Mouse (Mus musculus): Measurements from ENCODE around the gene Eif2a.

The Eif2a gene

GRCm38 (mm10) chr3:58525652-58526407 is at the start of gene Eif2a, which contains the start of gene Serp1:
Gene Eif2a (plus strand): TSS chr3:58525821.
Gene Serp1 (minus strand): TSS chr3:58525892.
- in situ Hi-C loops (cut with MboI, MseI): loop anchor here in 1 of 2 experiments (25.0 kb wide), 1 partner anchor 2011 kb away; no protein-coding TSS in a partner anchor

- in situ Hi-C loops (cut with MboI, MseI): loop anchor here (10.0 to 25.0 kb wide), 2 partner anchors 314 to 642 kb away; partner anchors contain the start of gene Pfn2 (in 2 of the 2)
Measured at GRCm38 (mm10) chr3:58478755-58479455, 46.7 kb upstream of the Eif2a start.

DNA sequence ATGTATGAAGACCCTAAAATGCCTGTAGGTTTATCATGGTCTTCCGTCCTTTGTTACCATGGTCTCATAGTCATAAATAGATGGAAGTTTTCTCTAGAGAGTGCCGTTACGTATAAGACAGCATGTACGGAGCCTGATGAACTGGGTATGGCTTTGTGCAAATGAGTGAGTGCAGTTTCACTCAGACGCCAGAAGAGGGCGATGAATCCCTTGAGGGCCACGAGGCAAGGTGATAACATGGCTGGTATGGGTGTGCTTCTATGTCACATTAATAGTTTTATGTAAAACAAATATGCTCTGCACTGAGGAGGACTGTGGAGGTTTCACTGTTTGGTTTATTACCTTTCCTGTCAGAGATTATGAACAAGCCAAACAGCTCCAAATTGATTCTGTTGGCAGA is 39.7 kb upstream of the Eif2a start:
- in situ Hi-C loops (cut with MboI, MseI): loop anchor here (10.0 to 25.0 kb wide), 2 partner anchors 251 to 649 kb away; partner anchors contain the start of gene Pfn2 (in 2 of the 2)

DNA sequence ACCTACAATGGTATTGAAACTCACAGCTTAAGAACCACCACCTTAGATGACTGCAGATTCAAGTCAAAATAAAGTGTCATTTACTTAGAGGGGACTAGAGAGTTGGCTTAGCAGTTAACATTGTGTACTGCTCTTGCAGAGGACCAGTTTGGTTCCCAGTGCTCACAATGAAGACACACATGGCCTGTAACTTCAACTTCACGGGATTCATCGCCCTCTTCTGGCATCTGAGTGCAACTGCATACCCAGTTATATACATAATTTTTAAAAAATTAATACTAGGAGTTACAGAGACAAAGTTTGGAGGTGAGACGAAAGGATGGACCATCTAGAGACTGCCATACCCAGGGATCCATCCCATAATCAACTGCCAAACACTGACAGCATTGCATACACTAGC is 38.5 kb upstream of the Eif2a start:
- in situ Hi-C loops (cut with MboI, MseI): loop anchor here (10.0 to 25.0 kb wide), 2 partner anchors 252 to 650 kb away; partner anchors contain the start of gene Pfn2 (in 2 of the 2)

DNA sequence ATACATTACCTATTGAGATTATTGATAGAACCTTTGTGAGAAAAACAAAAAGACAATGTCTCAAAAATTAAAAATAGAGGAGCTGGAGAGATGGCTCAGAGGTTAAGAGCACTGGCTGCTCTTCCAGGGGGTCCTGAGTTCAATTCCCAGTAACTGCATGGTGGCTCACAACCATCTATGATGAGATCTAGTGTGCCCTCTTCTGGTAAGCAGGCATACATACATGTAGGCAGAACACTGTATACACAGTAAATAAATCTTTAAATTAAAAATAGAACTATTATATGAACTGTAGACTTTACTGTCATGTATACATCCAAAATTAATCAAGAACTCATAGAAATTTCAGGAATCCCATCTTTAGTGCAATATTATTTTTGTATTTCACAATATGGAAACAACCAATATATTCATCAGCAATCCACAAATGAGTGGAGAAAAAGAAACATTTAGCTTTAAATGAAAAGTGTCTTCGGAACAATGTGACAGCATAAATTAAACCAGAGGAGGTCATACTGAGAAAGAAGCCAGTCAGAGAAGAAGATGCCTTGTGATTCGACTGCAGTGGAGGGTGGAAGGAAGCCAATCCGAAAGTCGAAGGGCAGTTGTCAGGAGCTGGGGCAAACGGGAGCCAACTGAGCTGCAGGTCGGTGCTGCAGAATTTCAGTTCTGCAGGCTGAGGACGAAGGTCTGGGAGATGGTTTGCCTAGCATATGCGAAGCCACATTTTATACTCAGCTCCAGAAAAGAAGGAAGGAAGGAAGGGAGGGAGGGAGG is 37.4 kb upstream of the Eif2a start:
- in situ Hi-C loops (cut with MboI, MseI): loop anchor here (10.0 to 25.0 kb wide), 2 partner anchors 253 to 651 kb away; partner anchors contain the start of gene Pfn2 (in 2 of the 2)

DNA sequence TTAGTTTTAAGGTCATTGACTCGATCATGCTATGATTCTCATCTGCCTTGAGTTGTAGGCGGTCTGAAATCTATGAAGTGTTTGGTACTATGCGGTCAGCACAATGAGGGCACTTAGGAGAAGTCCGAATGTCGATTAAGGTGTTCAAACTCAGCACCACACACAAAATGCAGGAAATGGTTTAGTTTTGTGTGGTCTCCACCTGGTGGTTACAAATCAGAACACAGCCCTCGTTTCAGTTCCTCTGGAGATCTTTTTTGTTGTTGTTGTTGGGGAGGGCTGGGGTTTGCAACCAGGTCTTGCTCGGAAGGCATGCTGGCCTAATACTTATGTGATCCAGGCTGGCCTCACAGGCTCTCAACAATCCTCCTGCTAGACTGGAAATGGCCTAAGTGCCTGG is 34.8 kb upstream of the Eif2a start:
- in situ Hi-C loops (cut with MboI, MseI): loop anchor here (5.0 to 25.0 kb wide), 2 partner anchors 328 to 653 kb away; partner anchors contain the start of gene Pfn2 (in 2 of the 2)

- in situ Hi-C loops (cut with MboI, MseI): loop anchor here (5.0 to 25.0 kb wide), 2 partner anchors 331 to 656 kb away; partner anchors contain the start of gene Pfn2 (in 2 of the 2)
Measured at GRCm38 (mm10) chr3:58493621-58494020, 32.0 kb upstream of the Eif2a start.

DNA sequence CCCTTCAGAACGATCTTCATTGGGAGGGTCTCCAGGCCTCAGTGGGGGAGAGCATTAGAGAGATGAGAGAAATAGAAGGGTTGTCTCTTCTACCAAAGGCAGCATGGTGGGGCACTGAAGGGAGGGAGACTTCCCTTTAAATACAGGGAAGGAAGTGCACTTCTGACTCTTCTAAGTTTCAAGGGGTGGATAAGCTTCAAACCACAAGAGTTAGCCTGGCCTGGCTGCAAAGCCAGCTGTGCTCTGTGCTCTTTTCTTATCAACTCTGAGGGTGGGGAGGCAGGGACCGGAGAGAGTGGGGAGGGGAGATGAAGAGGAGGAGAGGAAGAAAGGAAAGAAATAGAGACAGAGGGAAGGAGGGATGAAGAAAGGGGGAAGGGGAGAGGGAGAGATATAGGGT is 23.7 kb upstream of the Eif2a start:
- in situ Hi-C loops (cut with MboI, MseI): no loop called here

- in situ Hi-C loops (cut with MboI, MseI): no loop called here
Measured at GRCm38 (mm10) chr3:58503720-58504333, 21.8 kb upstream of the Eif2a start.

DNA sequence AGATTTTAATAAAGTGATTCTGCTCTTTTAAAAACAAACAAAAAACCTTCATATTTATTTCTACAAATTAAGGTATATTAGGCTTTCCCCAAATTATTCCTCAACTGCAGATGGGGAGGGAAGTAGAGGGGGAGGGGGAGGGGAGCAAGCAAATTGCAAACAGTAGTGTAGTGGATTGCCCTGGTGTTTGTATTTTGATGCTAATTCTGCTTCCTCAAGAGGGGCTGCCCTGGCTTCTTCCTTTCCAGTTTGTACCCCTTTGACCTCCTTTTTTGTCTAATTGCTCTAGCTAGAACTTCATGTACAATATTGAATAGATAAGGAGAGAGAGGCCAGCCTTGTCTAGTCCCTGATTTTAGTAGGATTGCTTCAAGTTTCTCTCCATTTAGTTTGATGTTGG is 20.9 kb upstream of the Eif2a start:
- in situ Hi-C loops (cut with MboI, MseI): no loop called here

DNA sequence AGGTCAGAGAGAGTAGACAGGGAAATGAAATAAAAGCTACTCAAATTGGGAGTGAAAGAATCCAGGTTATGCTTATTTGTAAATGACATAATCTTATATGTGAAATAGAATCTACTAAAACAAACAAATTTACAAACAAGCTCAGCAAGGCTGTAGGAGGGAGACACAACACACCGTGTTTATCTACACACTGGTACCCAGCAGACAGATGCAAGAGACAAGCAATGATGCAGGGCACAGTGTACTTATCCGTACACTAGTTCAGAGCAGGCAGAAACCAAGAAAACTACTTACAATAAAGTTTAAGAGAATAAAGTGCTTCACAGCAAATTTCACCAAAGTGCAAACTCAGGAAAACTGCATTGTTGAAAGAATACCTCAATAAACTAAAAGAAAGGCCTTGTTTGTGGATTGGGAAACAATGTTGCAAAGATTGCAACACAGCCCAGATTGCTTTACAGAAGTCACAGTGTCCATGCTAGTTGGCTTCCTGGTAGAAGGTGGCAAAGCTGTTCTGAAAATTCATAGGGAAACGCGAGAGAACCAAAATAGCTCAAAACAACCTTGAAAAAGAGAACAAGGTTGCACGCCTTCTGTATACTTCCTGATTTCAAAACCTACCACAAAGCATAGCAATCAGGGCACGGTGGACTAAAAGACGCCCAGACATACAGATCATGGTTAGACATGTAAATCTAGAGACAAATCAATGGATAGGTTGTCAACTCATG is 17.4 kb upstream of the Eif2a start:
- in situ Hi-C loops (cut with MboI, MseI): no loop called here

DNA sequence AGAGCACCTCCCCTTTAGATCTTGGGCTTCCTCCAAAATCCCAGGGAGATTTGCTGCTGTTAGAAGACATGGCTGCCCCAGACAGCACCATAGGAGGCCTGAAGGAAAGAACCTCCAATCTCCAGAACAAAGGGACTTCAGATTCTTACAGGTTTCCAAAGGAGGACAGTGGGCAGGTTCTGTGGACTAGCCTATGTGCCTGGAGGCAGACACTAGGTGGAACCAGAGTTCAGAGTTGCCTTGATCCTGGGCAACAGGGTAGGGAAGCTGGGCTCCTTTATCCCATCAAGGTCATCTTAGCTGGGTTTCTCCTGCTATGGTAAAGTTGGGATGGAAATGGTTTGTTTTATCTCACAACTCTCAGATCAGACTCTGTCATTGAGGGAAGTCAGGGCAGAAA is 14.0 kb upstream of the Eif2a start:
- in situ Hi-C loops (cut with MboI, MseI): no loop called here

DNA sequence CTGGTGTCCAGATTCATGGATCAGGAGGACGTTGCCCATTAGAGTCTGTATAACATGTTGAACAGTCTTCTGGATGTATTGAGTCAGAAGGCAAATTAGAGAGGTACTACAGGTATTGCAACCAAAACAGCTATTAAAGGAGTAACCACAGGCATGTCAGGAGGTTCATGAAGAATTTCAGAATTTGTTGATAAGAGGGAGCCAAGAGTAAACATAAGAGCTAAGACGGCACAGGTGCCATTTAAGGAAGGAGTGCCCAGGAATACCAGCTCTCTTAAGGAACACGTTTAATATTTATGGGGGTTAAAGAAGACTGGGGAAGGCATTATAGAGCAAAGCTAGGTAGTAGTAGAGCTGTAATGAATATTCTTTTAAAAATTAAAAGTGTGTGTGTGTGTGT is 12.9 kb upstream of the Eif2a start:
- in situ Hi-C loops (cut with MboI, MseI): no loop called here

- in situ Hi-C loops (cut with MboI, MseI): no loop called here
Measured at GRCm38 (mm10) chr3:58513483-58513882, 12.1 kb upstream of the Eif2a start.

DNA sequence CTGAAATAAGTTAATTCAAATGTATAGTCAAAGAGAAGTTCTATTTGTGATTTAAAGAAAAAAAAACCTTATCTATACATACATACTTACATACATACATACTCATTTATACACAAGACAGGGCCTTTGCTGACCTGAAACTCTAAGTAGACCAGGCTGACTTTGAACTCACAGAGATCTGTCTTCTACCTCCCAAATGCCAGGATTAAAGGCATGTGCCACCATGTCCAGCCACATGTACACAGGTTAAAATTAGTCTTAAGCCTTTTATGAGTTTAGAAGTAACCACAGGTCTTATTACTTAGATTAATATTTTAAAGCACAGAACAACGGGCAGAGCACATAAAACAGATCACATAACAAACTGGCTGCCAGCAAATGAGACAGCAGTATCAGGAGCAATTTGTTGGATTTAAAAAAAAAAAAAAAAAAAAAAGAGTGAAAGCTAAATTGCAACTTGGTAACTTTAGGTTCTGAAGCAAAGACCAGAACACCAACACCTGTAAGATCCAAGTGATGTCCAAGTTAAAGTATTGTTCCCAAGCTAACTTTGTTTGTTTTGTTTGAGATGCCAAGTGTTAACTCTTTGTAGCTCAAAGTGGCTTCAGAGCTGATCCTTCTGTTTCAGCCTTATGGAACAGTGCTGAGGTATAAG is 9.5 kb upstream of the Eif2a start:
- in situ Hi-C loops (cut with MboI, MseI): no loop called here

GRCm38 (mm10) chr3:58516602-58516976 is 9.0 kb upstream of the Eif2a start:
- in situ Hi-C loops (cut with MboI, MseI): no loop called here

GRCm38 (mm10) chr3:58517258-58517657 is 8.4 kb upstream of the Eif2a start:
- in situ Hi-C loops (cut with MboI, MseI): no loop called here

GRCm38 (mm10) chr3:58517800-58518199 is 7.8 kb upstream of the Eif2a start:
- in situ Hi-C loops (cut with MboI, MseI): no loop called here

GRCm38 (mm10) chr3:58518962-58519361 is 6.7 kb upstream of the Eif2a start:
- in situ Hi-C loops (cut with MboI, MseI): no loop called here

DNA sequence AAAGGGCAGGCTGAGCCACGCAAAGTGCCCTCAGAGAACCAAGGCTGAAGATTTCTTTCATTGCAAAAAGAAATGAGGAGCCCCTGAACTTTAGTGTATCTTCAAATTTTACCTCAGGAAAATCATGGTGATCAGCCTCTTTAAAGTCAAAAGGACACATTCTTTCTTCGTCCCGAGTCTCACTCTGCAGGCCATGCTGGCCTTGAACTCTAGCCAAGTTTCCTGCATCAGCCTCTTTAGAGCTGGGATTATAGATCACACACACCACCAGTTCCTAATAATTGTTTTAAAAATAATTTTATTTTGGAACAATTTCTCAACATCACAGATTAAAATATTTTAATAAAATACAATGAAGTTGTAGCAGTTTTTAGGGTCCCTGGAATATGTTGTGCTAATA is 6.1 kb upstream of the Eif2a start:
- in situ Hi-C loops (cut with MboI, MseI): no loop called here

Measured in T-helper 17 cell (primary cell).